Mouse (Mus musculus): ENCODE results near the gene Cspg5. TPM values are rescaled to one million over a fixed set of nuclear protein-coding genes. Genes with fewer than 3 reads are reported as not detected.

The Cspg5 gene
- total RNA-seq, 2 experiments from 2014 or later, result 0.17 TPM; not detected in 1

DNA sequence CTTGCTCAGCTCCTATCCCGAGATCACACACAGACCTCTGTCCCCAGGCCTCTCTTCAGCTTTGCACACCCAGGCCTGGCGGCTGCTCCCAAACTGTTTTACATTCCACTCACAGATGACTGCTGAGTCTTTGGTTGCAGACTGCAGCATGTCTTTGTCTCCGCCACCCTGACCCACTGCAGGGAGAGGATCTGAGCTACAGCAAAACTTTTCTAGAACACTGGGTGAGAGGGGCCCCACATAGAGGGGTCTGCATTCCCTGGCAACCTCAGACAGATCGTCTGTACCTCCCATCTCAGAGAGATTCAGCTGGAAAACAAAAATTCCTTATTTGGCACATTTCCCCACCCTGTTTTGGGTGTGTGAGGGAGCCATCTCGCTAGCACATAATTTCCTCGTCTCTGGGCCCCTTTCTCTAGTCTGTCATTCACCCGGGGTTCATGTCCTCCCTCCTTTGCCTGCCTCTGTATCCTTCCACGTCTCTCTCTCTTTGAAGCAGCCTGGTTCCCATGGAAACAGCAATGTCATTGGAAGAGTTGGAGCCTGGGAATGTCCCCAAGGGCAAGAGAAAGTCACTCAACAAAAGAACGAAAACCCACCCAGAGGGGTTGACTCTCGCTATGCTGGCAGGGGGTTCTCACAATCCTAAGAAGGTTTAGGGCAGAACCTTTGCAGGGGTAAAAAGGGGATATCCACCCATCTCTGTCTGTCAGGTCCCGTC, 6.4 kb downstream of the Cspg5 start:
- ATAC-seq (replicated peaks; ENCODE audit: low FRiP score, poor library complexity, severe bottlenecking), result no peak

DNA sequence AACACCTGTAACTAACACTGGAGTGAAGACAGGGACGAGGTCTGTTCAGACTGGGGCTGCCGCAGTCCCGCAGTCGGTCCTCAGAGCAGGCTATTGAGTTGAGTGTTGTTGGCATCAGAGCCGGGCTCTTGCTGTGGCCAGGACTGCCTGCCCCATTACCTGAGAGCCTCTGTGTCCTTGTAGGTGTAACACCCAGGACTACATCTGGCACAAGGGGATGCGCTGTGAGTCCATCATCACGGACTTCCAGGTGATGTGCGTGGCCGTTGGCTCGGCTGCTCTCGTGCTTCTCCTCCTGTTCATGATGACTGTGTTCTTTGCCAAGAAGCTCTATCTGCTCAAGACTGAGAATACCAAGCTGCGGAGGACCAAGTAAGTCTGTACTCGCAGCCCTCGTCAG, 7.2 kb downstream of the Cspg5 start:
- ATAC-seq (replicated peaks; ENCODE audit: low FRiP score, poor library complexity, severe bottlenecking), result no peak

DNA sequence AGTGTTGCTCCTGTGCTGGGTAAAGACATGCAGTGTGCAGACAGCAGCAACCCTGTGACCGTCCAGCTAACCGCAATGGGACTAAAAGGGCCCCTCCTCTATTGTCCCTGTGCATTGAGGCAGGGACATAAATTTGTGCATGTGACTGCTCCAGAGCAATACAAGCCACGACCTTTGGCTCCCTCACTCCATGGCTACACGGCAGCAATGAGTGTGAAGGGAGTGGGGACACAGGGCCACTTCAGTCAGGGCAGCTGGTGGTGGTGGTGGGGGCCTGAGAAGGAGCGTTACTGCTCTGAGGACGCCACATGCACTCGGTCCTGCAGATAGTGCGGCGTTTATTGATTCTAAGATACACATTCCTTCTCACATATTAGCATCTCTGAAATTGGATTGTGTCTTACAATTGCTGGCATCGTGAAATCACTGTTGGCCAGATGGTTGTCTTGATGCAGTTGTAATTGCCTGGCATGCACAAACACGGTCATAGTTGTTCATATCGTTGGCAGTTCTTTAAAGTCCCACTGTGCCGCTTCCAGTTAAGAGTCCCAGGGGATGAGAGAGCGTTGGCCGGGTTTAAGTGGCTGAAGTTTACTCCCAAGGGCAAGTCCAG, 11.9 kb downstream of the Cspg5 start:
- ATAC-seq (replicated peaks; ENCODE audit: low FRiP score, poor library complexity, severe bottlenecking), result no peak

DNA sequence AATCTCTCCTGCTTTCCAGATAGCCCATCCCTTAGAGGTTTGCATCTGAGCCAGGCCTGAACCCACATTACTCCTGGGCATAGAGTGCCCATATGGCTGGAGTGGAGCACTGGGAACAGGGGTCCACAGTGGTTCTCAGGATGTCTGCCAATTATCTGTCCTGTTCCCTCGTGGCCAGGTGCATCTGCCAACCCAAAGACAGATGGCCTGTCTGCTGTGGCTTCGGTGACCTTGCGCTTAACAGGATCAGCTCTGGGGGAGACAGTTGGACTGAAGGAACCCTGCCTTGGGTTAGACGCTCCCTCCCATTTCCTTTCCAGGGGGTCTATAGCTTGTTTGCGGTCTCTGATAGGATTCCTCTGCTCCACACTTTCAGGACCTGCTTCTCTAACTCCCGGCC, 15.1 kb downstream of the Cspg5 start:
- no peak for ATAC-seq (replicated peaks; ENCODE audit: low FRiP score, poor library complexity, severe bottlenecking)

DNA sequence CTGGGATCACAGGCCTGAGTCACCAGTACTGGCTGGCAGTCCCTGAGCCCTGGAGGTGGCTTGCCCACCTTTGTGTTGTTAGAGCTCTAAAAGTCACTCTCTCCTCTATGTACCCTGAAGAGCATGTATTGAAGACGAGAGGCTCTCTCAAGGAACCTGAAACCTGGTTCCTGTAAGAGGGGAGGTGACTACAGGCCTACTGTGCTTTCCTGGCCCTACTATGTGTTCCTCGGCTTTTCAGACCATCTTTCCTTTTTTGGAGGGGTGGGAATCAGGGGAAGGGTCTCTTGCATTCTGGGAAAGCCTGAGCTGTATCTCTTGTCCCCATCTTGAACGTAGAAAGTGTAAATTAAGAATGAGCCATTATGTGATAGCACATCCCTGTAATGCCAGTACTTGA, 15.5 kb downstream of the Cspg5 start:
- ATAC-seq (replicated peaks; ENCODE audit: low FRiP score, poor library complexity, severe bottlenecking), result no peak

DNA sequence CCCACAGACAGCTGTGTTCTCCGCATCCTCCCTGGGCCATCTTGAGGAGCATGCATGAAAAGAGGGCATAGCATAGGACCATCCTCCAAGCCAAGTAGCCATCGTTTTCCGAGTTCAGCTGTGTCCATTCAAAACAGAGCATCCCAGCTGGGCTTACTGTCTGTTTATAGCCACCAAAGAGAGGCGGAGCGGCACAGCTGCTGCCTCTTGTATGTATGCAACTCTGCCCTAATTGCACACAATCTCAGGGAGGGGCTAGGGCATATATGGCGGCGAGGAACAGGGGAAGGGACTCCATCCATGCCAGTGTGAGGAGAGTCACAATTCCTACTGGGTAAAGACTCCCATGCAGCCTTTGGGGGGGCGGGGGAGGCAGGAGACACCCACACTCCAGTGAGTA, 19.6 kb downstream of the Cspg5 start:
- ATAC-seq (replicated peaks; ENCODE audit: low FRiP score, poor library complexity, severe bottlenecking), result no peak

DNA sequence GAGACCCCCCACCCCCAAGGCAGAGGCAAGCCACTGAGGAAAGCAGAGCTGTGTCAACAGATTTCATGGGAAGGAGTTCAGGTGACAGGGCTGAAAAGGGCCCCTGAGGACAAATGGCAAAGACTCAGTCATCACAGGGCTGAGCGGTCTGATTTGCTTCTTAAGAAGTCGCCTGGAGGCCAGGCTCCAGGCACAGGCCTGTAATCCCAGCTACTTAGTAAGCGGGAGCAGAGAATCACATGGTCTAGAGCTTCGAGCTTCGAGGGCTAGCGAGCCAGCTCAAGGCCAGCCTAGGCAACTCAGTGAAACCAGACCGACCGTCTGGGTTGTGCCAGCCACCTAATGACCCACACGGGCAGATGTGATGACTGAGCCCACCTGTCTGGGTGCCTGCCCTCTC, 21.4 kb downstream of the Cspg5 start:
- no peak for ATAC-seq (replicated peaks; ENCODE audit: low FRiP score, poor library complexity, severe bottlenecking)

DNA sequence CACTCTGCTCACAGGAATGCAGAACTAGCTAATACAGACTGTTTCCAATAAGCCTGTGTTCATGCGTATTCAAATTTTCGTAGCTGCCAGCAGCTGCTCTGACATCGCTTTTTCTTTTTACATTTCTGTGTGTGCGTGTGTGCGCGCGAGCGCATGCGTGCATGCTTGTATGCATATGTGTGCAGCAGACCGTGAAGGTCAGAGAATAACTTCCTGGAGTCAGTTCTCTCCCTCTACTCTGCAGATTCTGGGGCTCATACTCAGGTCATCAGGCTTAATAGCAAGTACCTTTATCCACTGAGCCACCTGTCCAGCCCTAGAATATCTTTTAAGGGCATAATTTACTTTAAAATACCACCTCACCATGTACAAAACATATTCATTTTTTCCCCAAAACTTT, 24.8 kb downstream of the Cspg5 start:
- ATAC-seq (replicated peaks; ENCODE audit: low FRiP score, poor library complexity, severe bottlenecking), result no peak

DNA sequence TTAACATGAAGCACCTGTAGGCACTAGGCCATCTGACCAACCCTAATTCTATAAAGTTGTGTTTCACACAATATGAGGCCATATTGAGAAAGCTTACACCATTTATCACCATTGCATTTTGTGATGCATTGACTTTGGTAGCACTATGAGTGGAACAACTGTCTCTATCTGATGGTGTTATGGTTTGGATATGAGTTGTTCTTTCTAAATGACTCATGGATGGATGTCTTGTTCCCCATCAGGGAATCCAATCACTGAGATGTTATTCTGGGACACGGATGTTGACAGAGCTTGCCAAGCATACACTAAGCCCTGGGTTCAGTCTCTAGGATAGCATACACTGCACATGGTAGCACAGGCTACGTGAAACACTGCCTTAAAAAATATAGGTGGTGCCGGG, 28.7 kb downstream of the Cspg5 start:
- ATAC-seq (replicated peaks; ENCODE audit: low FRiP score, poor library complexity, severe bottlenecking), result no peak

DNA sequence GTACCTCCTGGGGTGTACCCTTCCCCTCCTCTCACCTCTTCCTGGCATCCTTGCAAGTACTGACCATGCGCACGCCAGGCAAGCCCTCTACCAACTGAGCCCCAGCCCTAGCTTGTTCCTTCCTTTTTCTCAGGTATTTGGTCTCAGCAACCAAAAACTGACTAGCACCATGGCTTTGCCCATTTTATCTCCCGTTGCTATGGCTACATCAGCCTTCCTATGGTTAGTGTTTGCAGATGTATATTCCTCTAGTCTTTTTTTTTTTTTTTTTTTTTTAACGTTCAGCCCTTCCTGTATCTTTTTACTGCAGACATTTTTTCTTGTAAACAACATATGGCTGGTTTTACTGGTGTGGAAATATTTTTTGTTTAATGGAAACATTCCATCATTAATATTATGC, 29.9 kb downstream of the Cspg5 start:
- ATAC-seq (replicated peaks; ENCODE audit: low FRiP score, poor library complexity, severe bottlenecking), result no peak

DNA sequence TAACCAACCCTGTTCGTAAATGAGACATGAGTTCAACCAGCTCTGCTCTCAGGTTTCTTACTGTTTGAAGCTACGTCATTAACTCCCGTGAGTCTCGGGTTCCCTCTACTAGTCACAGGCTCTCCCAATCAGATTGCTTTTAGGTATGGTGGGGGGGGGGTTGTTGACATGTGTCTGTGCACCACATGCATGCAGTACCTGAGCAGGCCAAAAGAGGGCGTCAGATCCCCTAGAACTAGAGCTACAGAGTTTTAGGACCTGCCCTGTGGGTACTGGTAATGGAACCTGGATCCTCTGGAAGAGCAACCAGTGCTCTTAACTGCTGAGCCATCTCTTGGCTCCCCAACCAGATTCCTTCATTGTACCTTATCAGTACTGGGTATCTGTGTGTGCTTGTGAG, 32.3 kb downstream of the Cspg5 start:
- no peak for ATAC-seq (replicated peaks; ENCODE audit: low FRiP score, poor library complexity, severe bottlenecking)

DNA sequence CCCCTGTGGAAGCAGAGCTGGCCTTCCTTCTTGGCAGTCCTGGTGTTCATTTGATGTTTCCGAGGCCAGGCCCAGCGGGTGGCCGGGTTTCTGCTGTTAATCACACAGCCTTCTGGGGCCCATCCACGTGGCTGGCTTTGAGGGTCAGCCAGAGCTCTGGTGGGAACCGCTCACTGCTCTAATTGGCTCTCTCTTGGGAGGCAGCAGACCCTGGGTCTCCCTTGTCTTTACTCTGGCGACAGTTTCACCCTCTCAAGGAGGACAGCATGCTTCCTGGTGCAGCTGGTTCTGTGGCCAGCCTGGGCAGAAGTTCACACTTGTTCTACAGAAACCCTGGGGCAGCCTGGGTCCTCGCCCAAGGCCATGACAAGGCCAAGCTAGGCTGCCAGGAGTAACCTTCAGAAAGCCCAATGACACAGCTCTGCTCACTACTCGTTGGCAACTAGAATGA, 33.9 kb downstream of the Cspg5 start:
- ATAC-seq (replicated peaks; ENCODE audit: low FRiP score, poor library complexity, severe bottlenecking), result no peak

DNA sequence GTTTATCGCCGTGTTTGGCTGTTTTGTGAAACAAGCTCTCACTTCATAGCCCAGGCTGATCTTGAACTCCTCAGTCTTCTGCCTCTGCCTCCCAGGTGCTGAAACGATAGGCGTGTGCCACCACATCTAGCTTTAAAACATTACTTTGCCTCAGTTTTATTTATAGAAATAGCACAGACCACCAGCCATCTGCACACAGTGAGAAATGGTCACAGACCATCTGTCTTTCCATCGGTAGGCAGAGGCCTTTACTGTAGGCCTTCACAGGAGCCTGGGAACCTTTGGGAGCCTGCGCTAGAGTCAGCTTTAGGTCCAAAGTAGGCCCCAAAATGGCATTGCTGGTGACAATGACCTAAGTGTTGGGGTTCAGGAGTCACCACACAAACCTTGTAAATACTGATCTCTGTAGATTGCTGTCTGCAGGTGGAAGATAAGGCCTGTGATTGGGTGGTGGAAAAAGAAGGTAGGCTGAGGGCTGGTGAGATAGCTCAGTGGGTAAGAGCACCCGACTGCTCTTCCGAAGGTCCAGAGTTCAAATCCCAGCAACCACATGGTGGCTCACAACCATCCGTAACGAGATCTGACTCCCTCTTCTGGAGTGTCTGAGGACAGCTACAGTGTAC, 40.6 kb downstream of the Cspg5 start:
- ATAC-seq (replicated peaks; ENCODE audit: low FRiP score, poor library complexity, severe bottlenecking), result no peak

DNA sequence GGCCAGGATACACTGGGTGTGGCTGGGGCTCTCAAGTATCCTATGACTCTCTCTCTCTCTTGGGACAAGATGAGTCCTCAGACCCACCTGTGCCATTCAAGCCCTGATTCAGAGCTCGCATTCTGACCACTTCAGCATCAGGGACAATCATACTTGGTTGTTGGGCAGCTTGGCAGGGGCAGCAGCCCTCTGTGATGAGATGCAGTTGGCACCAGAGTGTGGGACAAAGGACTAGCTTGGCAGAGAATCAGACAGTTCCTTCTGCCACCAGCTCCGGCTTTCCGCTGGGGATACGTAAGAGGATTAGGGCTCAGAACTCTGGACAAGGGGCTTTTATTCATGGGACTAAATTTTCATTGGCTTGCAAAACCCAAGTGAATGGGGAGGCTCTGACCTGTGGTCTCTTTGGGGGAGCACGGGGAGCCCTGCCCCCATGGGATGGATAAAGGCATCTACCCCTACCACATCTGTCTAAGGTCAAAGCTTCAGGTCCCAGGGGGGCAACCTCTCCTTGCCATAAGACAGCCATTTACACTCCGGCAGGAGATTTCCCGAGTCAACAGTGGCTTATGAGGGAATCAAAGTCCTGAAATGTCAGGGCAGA, 43.8 kb downstream of the Cspg5 start:
- no peak for ATAC-seq (replicated peaks; ENCODE audit: low FRiP score, poor library complexity, severe bottlenecking)

DNA sequence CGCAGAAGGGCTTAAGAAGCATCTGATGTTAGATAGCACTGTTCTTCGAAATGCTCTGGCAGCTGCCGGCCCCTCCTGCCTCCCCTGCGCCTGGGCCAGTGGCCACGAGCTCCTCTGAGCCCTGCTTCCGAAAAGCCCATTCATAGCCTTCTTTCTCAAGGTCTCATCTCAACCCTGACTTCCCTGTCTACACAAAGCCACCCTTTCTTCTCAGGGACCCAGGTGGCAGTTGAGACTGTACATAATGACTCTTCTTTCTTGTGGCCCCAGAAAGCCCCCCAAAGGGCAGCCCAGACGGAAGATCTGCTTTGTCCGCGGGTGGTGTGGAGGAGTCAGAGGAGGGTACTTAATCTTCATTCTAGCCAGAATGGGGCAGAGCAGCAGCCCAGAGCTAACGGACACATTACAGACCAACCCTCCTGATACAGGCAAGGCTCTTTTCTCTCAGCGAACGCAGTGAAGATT, 49.7 kb downstream of the Cspg5 start:
- ATAC-seq (replicated peaks; ENCODE audit: low FRiP score, poor library complexity, severe bottlenecking), result no peak

DNA sequence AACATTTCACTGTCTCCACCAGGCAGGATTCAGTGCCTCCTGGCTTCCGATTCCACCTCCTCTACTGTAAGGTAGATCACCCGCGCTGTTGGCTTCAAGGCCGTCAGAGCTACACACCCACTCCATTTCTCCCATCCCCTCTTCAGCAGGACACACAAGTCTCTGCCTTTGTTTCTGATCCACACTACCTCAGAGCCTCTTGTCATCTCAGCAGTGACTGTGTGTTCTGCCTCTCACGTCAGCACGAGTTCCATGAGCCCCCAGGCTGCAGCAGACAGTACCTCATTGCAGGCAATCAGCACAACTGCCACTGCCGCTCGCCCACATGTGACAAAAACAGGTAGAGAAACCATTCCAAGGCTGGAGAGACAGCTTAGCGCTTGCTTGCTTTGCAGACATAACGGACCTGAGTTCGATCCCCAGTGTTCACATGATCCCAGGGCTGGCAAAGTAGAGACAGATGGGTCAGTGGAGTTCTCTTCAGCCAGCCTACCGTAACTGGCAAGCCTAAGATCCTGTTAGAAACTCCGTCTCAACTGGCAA, 50.4 kb downstream of the Cspg5 start:
- ATAC-seq (replicated peaks; ENCODE audit: low FRiP score, poor library complexity, severe bottlenecking), result no peak

DNA sequence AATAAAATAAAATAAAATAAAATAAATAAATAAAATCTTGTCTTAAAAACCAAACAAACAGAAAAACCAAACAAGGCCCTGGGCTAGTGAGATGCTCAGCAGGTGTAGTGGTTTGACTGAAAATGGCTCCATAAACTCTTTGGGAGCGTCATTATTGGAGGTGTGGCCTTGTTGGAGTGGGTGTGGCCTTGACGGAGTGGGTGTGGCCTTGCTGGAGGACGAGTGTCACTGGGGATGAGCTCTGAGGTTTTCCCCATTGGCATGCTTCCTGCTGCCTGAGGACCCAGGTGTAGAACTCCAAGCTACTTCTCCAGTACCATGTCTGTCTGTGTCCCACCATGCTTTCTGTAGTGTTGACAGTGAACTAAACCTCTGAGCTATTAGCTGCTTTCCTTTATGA, 51.2 kb downstream of the Cspg5 start:
- no peak for ATAC-seq (replicated peaks; ENCODE audit: low FRiP score, poor library complexity, severe bottlenecking)

DNA sequence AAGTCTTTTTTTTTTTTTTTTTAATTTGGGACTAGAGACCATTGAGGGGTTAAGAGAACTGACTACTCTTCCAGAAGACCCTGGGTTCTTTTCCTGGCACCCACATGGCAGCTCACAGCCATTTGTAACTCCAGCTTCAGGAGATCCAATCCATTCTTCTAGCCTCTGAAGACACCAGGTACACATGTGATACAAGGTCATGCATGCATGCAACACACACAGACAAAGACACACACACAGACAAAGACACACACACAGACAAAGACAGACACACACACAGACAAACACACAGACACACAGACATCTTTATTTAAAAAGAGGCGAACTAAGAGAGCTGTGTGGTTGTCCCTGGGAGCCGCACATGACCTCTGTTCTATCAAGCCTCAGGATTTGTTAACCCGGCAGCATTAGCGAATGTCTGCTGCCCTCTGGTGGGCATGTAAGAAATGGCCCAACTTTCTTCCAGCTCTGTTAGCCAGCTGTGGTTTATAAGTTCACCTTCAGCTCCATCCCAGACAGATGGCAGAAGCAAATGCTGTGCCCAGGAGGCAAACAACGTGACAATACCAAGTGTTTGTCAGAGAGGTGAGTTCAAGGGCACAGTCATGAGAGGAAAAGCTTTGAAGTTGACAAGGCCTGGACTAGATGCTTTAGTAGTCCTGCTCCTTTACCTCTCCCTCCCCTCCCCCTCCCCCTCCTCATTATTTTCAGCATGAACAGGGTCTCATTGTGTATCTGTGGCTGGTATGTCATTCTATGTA, 53.5 kb downstream of the Cspg5 start:
- peak; percentile 75 for ATAC-seq (replicated peaks; ENCODE audit: low FRiP score, poor library complexity, severe bottlenecking)

DNA sequence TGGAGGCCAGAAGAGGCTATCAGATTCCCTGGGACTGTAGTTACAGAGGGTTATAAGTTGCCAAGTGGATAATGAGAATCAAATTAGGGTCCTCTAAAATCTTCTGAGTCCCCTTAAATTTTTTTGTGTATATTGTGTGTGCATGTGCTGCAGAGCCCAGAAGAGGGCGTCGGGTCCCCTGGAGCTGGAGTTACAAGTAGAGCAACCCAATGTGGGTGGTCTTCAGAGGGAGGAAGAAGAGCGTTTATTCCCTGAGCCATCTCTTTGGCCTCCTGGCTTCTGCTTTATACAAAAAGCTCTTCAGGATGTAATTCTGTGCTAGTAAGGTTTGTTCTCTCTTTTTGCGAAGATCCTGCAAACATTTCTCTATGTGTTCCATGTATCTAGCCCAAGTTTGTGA, 60.9 kb downstream of the Cspg5 start:
- peak; percentile 30 for ATAC-seq (replicated peaks; ENCODE audit: low FRiP score, poor library complexity, severe bottlenecking)
